ENCODE assay signal across 8 mouse cellular contexts in the genomic region with DNA sequence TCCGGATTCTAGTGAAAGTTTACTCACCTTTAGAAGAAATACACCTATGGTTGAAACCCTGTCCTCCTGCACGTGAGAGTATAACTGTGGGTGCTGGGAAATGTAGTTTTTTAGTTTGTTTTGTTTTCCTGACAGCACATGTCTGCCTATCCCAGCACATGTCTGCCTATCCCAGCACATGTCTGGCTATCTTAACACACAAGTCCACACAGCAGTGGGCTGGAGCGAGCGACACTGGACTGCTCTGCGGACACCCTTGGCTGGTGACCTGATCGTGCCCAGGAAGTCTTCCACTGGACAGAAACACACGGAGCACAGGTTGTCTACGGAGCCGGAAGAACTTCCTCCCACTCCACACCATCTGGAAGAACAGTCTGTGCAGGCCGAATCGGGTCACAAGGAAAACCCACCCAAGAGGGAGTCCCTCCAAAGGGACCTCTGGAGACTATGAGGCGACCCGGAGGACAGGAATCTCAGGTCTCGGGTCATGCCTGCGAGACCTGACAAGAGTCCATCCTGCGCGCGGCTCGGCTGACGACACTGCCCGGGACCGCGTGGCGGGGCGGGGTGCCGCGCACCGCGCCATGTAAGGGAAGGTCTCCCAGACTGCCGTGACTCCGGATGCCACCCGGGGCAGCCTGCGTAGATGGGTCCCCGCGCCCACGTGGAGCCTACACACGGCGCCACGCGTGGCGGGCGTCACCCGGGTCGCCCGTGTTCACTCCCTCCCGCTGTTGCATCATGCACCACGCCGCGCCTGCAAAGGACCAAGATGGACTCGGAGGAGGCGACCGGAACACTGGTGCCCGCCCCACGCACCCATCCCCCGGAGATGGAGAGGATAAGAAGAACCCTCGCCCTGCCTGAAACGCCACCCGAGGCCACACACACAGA. TPM values are rescaled to one million over a fixed set of nuclear protein-coding genes. Genes with fewer than 3 reads are reported as not detected.
DNase-seq lines count a peak whose midpoint lies in the region; ATAC-seq and TF ChIP-seq lines count a peak whose summit lies in the region.

No protein-coding gene starts in this region.

- no peak overlapping the region for H3K27ac ChIP-seq in cerebellum, adult 2 months (ENCODE audit: insufficient read depth, low read length)
- H3K27ac ChIP-seq in forebrain, postnatal 0 days (ENCODE audit: low read depth, low read length): peak overlapping the region; percentile 85
- peak overlapping the region; percentile 86 for H3K27ac ChIP-seq in hindbrain, postnatal 0 days
- peak overlapping the region; percentile 58; the same call in 1 of the 2 replicates for H3K27ac ChIP-seq in limb, embryonic 13.5 days
- H3K27ac ChIP-seq in midbrain, embryonic 13.5 days: no peak overlapping the region

- peak overlapping the region; percentile 86 for H3K4me2 ChIP-seq in forebrain, postnatal 0 days (ENCODE audit: low read depth)
- peak overlapping the region; percentile 87 for H3K4me2 ChIP-seq in hindbrain, postnatal 0 days (ENCODE audit: low read depth, low read length)
- peak overlapping the region; percentile 100 for H3K4me2 ChIP-seq in limb, embryonic 13.5 days (replicated peaks)
- H3K4me2 ChIP-seq in midbrain, embryonic 13.5 days (replicated peaks): peak overlapping the region; percentile 100

- peak in 1 of 2 experiments; percentile 58 for DNase-seq in cerebellum, adult 2 months
- no peak for DNase-seq in cerebellum, adult 11-12 months
- DNase-seq in c-Kit-positive CD71-positive TER-119-positive erythroid progenitor cells, embryonic 14.5 days (ENCODE audit: low spot score): peak; percentile 52
- peak; percentile 73 for DNase-seq in forebrain, postnatal 0 days
- DNase-seq in hindbrain, postnatal 0 days (ENCODE audit: low spot score): peak; percentile 75
- peak; percentile 83 for DNase-seq in splenic B cell, adult 2 months (ENCODE audit: low read depth, low spot score)

- ATAC-seq in forebrain, postnatal 0 days: peak; percentile 84
- peak; percentile 78 for ATAC-seq in hindbrain, postnatal 0 days
- ATAC-seq in limb, embryonic 13.5 days (ENCODE audit: low FRiP score, low read depth): peak; percentile 73
- peak; percentile 84 for ATAC-seq in midbrain, embryonic 13.5 days

- 1% methylated on average over 58 of the region's 58 CpGs for WGBS in cerebellum, adult 2 months
- WGBS in forebrain, postnatal 0 days: 2% methylated on average over 58 of the region's 58 CpGs
- 1% methylated on average over 58 of the region's 58 CpGs for WGBS in hindbrain, postnatal 0 days
- 3% methylated on average over 58 of the region's 58 CpGs for WGBS in limb, embryonic 13.5 days
- 4% methylated on average over 58 of the region's 58 CpGs for WGBS in midbrain, embryonic 13.5 days

- TF ChIP-seq POLR2A in cerebellum, adult 2 months (IDR thresholded peaks at IDR 0.05; ENCODE audit: borderline replicate concordance, insufficient read depth, low read length): no peak

- no peaks in the 10 kb centered on the region for H3K9me3 ChIP-seq in forebrain, postnatal 0 days (ENCODE audit: low read length)
- no peaks in the 10 kb centered on the region for H3K9me3 ChIP-seq in hindbrain, postnatal 0 days (ENCODE audit: low read length)
- no peaks in the 10 kb centered on the region for H3K9me3 ChIP-seq in limb, embryonic 13.5 days
- no peaks in the 10 kb centered on the region for H3K9me3 ChIP-seq in midbrain, embryonic 13.5 days

- no peaks in the 10 kb centered on the region for H3K36me3 ChIP-seq in forebrain, postnatal 0 days (ENCODE audit: insufficient read depth)
- H3K36me3 ChIP-seq in hindbrain, postnatal 0 days (ENCODE audit: insufficient read depth, low read length): no peaks in the 10 kb centered on the region
- peaks cover 6% of the 10 kb centered on the region; the same call in 1 of the 2 replicates for H3K36me3 ChIP-seq in limb, embryonic 13.5 days
- H3K36me3 ChIP-seq in midbrain, embryonic 13.5 days: no peaks in the 10 kb centered on the region
- 0 out of 2 replicates have a peak, but pooled peaks cover 2% of the 10 kb centered on the region for H3K36me3 ChIP-seq in splenic B cell, adult 2 months (ENCODE audit: control insufficient read depth, insufficient read depth, low read length, poor library complexity, severe bottlenecking)

- no peaks in the 10 kb centered on the region for H3K4me1 ChIP-seq in cerebellum, adult 2 months (ENCODE audit: control insufficient read depth, insufficient read depth, low read length)
- peaks cover 4% of the 10 kb centered on the region; the same call in 1 of the 2 replicates for H3K4me1 ChIP-seq in forebrain, postnatal 0 days (ENCODE audit: insufficient read depth)
- 0 out of 2 replicates have a peak, but pooled peaks cover 3% of the 10 kb centered on the region for H3K4me1 ChIP-seq in hindbrain, postnatal 0 days (ENCODE audit: insufficient read depth, low read length)
- H3K4me1 ChIP-seq in limb, embryonic 13.5 days: 0 out of 2 replicates have a peak, but pooled peaks cover 8% of the 10 kb centered on the region
- H3K4me1 ChIP-seq in midbrain, embryonic 13.5 days (replicated peaks): peaks cover 14% of the 10 kb centered on the region

- H3K9ac ChIP-seq in forebrain, postnatal 0 days: peak overlapping the region; percentile 88
- H3K9ac ChIP-seq in hindbrain, postnatal 0 days (replicated peaks; ENCODE audit: low read length): peak overlapping the region; percentile 87
- H3K9ac ChIP-seq in limb, embryonic 13.5 days: peak overlapping the region; percentile 80
- H3K9ac ChIP-seq in midbrain, embryonic 13.5 days (replicated peaks): peak overlapping the region; percentile 86

- peak overlapping the region; percentile 79 for H3K4me3 ChIP-seq in cerebellum, adult 2 months (replicated peaks; ENCODE audit: insufficient read depth, low read depth, low read length)
- H3K4me3 ChIP-seq in forebrain, postnatal 0 days (ENCODE audit: low read depth, low read length): peak overlapping the region; percentile 77
- peak overlapping the region; percentile 63 for H3K4me3 ChIP-seq in hindbrain, postnatal 0 days (ENCODE audit: low read length)
- peak overlapping the region; percentile 74 for H3K4me3 ChIP-seq in limb, embryonic 13.5 days
- peak overlapping the region; percentile 79 for H3K4me3 ChIP-seq in midbrain, embryonic 13.5 days (replicated peaks)

- no peak for TF ChIP-seq CTCF in cerebellum, adult 2 months (IDR thresholded peaks at IDR 0.05; ENCODE audit: borderline replicate concordance, insufficient read depth, low read depth, low read length)
- peak; percentile 27; the same call in 1 of the 2 replicates for TF ChIP-seq CTCF in forebrain, postnatal 0 days (IDR thresholded peaks at IDR 0.05; ENCODE audit: low read depth)
- TF ChIP-seq CTCF in hindbrain, postnatal 0 days (IDR thresholded peaks at IDR 0.05; ENCODE audit: low read depth): no peak; the same call in 1 of the 2 replicates

- H3K27me3 ChIP-seq in cerebellum, adult 2 months (ENCODE audit: control insufficient read depth, insufficient read depth, low read length): no peaks in the 10 kb centered on the region
- H3K27me3 ChIP-seq in forebrain, postnatal 0 days (ENCODE audit: insufficient read depth, low read length): no peaks in the 10 kb centered on the region
- H3K27me3 ChIP-seq in hindbrain, postnatal 0 days (ENCODE audit: insufficient read depth, low read length): no peaks in the 10 kb centered on the region
- peaks cover 4% of the 10 kb centered on the region; the same call in 1 of the 2 replicates for H3K27me3 ChIP-seq in limb, embryonic 13.5 days
- H3K27me3 ChIP-seq in midbrain, embryonic 13.5 days: peaks cover 9% of the 10 kb centered on the region
- H3K27me3 ChIP-seq in splenic B cell, adult 2 months (ENCODE audit: control insufficient read depth, insufficient read depth, low read length, poor library complexity, severe bottlenecking): no peaks in the 10 kb centered on the region

RNA-seq across cellular contexts. Expression of a gene that starts 0.7 kb away (rescaled TPM):
- 10.5 and 10.7 TPM in 2 replicates for polyA plus RNA-seq in cerebellum, adult 2 months (2012; rRNA removed)
- 31.9 and 52.2 TPM in 2 replicates for total RNA-seq in forebrain, postnatal 0 days (2014; rRNA removed)
- polyA plus RNA-seq in forebrain, postnatal 0 days (2015; fragmentation: Nextera tagmentation; extraction: Ambion mirVana): 28.0 and 44.0 TPM in 2 replicates
- 58.5 and 71.1 TPM in 2 replicates for total RNA-seq in hindbrain, postnatal 0 days (2014; rRNA removed)
- polyA plus RNA-seq in hindbrain, postnatal 0 days (2015; fragmentation: Nextera tagmentation; extraction: Ambion mirVana): 35.3 and 42.3 TPM in 2 replicates
- 13.7 and 14.9 TPM in 2 replicates for polyA plus RNA-seq in limb, embryonic 13.5 days (2015; fragmentation: Nextera tagmentation; extraction: Ambion mirVana)
- 26.5 and 26.9 TPM in 2 replicates for polyA plus RNA-seq in midbrain, embryonic 13.5 days (2015; fragmentation: Nextera tagmentation; extraction: Ambion mirVana)

Comparison
In these comparisons a context has a peak if more than half of its experiments do, and no peak if none do; other contexts are left out.
1. H3K27ac ChIP-seq: peak in forebrain, postnatal 0 days (single experiment), hindbrain, postnatal 0 days (single experiment) and limb, embryonic 13.5 days (single experiment); none in cerebellum, adult 2 months (single experiment) and midbrain, embryonic 13.5 days (single experiment).
2. Peak in every context shown above with its lines, with median percentiles within 50 percentile points of each other: H3K4me3 ChIP-seq, ATAC-seq, H3K4me2 ChIP-seq and H3K9ac ChIP-seq.